Comparison of ENCODE assay signal across 32 mouse cellular contexts in the genomic region with DNA sequence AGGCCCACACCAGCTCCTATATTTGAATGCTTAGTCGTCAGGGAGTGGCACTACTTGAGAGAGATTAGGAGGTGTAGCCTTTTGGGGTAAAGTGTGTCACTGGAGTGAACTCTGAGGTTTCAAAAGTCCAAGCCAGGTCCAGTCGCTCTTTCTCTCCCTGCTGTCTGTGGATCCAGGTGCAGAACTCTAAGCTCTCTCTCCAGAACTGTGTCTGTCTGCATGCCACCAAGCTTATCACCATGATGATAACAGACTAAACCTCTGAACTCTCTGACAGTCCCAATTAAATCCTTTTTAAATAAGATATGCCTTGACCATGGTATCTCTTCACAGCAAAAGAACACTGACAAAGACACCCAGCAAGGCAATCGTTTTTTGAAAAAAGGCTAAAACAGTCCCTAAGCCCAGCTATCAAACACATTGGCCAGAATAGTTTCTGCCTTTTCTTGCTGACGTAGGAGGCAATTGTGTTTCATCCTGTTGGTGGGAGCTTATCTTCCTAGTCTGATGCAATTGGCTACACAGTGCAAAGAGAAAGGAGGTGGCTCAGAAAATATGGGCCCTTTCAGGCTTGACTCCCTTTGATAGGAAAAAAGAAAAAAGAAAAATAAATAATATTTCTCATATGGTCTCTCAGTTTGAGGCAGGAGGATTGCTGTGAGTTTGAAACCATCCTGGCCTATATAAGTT.
A peak's percentile ranks its signal among the peaks of the same experiment; 100 is the strongest.
DNase-seq lines count a peak whose midpoint lies in the region; ATAC-seq and TF ChIP-seq lines count a peak whose summit lies in the region.
"Had no signal": no experiment of that assay in that cellular context is flagged by ENCODE, and none has a peak within 500 bp of the region (broad histone marks: within the 10 kb centered on the region; RNA-seq: fewer than 3 reads in every experiment).

No protein-coding gene starts in this region.

- DNase-seq in kidney, postnatal 25 days: no peak
- peak; percentile 17 for DNase-seq in ES-CJ7 (ENCODE audit: low read depth, low spot score)
- peak; percentile 39 for DNase-seq in R1 (ENCODE audit: low read depth, low spot score)
- DNase-seq in right cerebral cortex, postnatal 14 days: no peak
- DNase-seq in cerebellum, adult 11 months: no peak
- DNase-seq: adrenal gland, postnatal 10 days; B cell, adult 2 months; cerebellum, adult 9-10 months; embryo, embryonic 11 days; gastrocnemius, postnatal 14 days; heart, adult 11 months; heart, postnatal 10 days; lung, adult 18-20 months; lung, postnatal 4 days; midbrain, embryonic 14.5 days; retina, postnatal 1 day; right cerebral cortex, postnatal 25 days; spleen, adult 18-20 months; thymus, postnatal 25 days had no signal

- H3K9me3 ChIP-seq in kidney, embryonic 14.5 days (ENCODE audit: control insufficient read depth, low read length): no peaks in the 10 kb centered on the region
- H3K9me3 ChIP-seq in intestine, postnatal 0 days (ENCODE audit: control insufficient read depth): no peaks in the 10 kb centered on the region
- H3K9me3 ChIP-seq: embryonic facial prominence, embryonic 12.5 days; hindbrain, embryonic 10.5 days; hindbrain, embryonic 15.5 days; limb, embryonic 13.5 days had no signal

- no peaks in the 10 kb centered on the region for H3K4me1 ChIP-seq in kidney, embryonic 14.5 days (ENCODE audit: control insufficient read depth, insufficient read depth, low read length)
- peaks cover 10% of the 10 kb centered on the region; the same call in 1 of the 2 replicates for H3K4me1 ChIP-seq in intestine, postnatal 0 days (replicated peaks; ENCODE audit: control insufficient read depth, insufficient read depth, low read length)
- H3K4me1 ChIP-seq: embryonic facial prominence, embryonic 12.5 days; hindbrain, embryonic 10.5 days had no signal

- H3K36me3 ChIP-seq in kidney, embryonic 14.5 days (ENCODE audit: control insufficient read depth, insufficient read depth, low read length): no peaks in the 10 kb centered on the region
- H3K36me3 ChIP-seq in intestine, postnatal 0 days (ENCODE audit: control insufficient read depth, insufficient read depth): no peaks in the 10 kb centered on the region
- H3K36me3 ChIP-seq: embryonic facial prominence, embryonic 12.5 days; hindbrain, embryonic 10.5 days; hindbrain, embryonic 15.5 days; limb, embryonic 13.5 days had no signal

- ATAC-seq in kidney, embryonic 14.5 days (ENCODE audit: low FRiP score, low TSS enrichment): no peak
- ATAC-seq in intestine, postnatal 0 days: peak; percentile 77
- ATAC-seq: forebrain, embryonic 14.5 days; inflammation-experienced regulatory T-cells, adult 6 months; lung, postnatal 0 days had no signal

- 67% methylated on average over 4 of the region's 4 CpGs for WGBS in kidney, embryonic 14.5 days
- WGBS in intestine, postnatal 0 days: 40% methylated on average over 4 of the region's 4 CpGs

- no peak overlapping the region for H3K4me3 ChIP-seq in kidney, embryonic 14.5 days (ENCODE audit: low read length)
- no peak overlapping the region for H3K4me3 ChIP-seq in intestine, postnatal 0 days (ENCODE audit: low read depth, low read length)
- H3K4me3 ChIP-seq: embryonic facial prominence, embryonic 12.5 days; hindbrain, embryonic 10.5 days; hindbrain, embryonic 15.5 days; layer of hippocampus, adult 2 months; left cerebral cortex, adult 2 months; limb, embryonic 13.5 days had no signal

- peak overlapping the region; percentile 52; the same call in 1 of the 2 replicates for H3K27ac ChIP-seq in kidney, embryonic 14.5 days (ENCODE audit: low read depth, low read length)
- peak overlapping the region; percentile 79 for H3K27ac ChIP-seq in intestine, postnatal 0 days (ENCODE audit: low read depth, low read length)
- H3K27ac ChIP-seq: embryonic facial prominence, embryonic 12.5 days; hindbrain, embryonic 10.5 days; hindbrain, embryonic 15.5 days; layer of hippocampus, adult 2 months; left cerebral cortex, adult 2 months; limb, embryonic 13.5 days had no signal

- H3K4me2 ChIP-seq in kidney, embryonic 14.5 days (replicated peaks; ENCODE audit: low read depth, low read length): no peak overlapping the region
- no peak overlapping the region for H3K4me2 ChIP-seq in intestine, postnatal 0 days (replicated peaks; ENCODE audit: low read depth)
- H3K4me2 ChIP-seq: embryonic facial prominence, embryonic 12.5 days; heart, embryonic 11.5 days; hindbrain, embryonic 15.5 days; limb, embryonic 13.5 days; liver, embryonic 11.5 days had no signal

- no peak overlapping the region for H3K9ac ChIP-seq in kidney, embryonic 14.5 days (ENCODE audit: low read depth, low read length)
- no peak overlapping the region for H3K9ac ChIP-seq in intestine, postnatal 0 days (ENCODE audit: low read depth, low read length)
- H3K9ac ChIP-seq: embryonic facial prominence, embryonic 12.5 days; hindbrain, embryonic 15.5 days; limb, embryonic 13.5 days had no signal

- H3K27me3 ChIP-seq in kidney, embryonic 14.5 days (ENCODE audit: control insufficient read depth, insufficient read depth, low read length): no peaks in the 10 kb centered on the region
- no peaks in the 10 kb centered on the region for H3K27me3 ChIP-seq in intestine, postnatal 0 days (replicated peaks; ENCODE audit: control insufficient read depth, insufficient read depth, low read length)
- H3K27me3 ChIP-seq: embryonic facial prominence, embryonic 12.5 days; hindbrain, embryonic 15.5 days; limb, embryonic 13.5 days had no signal

- TF ChIP-seq CTCF in intestine, postnatal 0 days (IDR thresholded peaks at IDR 0.05; ENCODE audit: low read depth): no peak

Comparison
In these comparisons a context has a peak if more than half of its experiments do, and no peak if none do; other contexts are left out.
1. DNase-seq: peak in ES-CJ7 (single experiment) and R1 (single experiment); none in kidney, postnatal 25 days (0 of 2), right cerebral cortex, postnatal 14 days (single experiment) and cerebellum, adult 11 months (single experiment).